Mouse (Mus musculus) ES-Bruce4 (cell line): Measurements from ENCODE around the gene Ghr. TPM values are rescaled to one million over a fixed set of nuclear protein-coding genes. Genes with fewer than 3 reads are reported as not detected.

Source experiments
- H3K27ac ChIP-seq: 2 replicates; pipeline ENCODE4 v1.5.1; 2012; ENCODE audit warnings: low read length, inconsistent platforms; ENCODE audit not compliant: insufficient read depth
- H3K27me3 ChIP-seq: 2 replicates; pipeline ENCODE4 v1.6.1; 2012; ENCODE audit warnings: mild to moderate bottlenecking, low read length, inconsistent platforms; ENCODE audit not compliant: control insufficient read depth, poor library complexity, insufficient read depth, severe bottlenecking
- H3K36me3 ChIP-seq: 2 replicates; pipeline ENCODE4 v1.6.1; 2012; ENCODE audit warnings: inconsistent platforms, mild to moderate bottlenecking, low read length, moderate library complexity; ENCODE audit not compliant: control insufficient read depth, poor library complexity, insufficient read depth, severe bottlenecking
- H3K4me1 ChIP-seq: one replicate; pipeline ENCODE4 v1.8.1; 2011; ENCODE audit warnings: low read length; ENCODE audit not compliant: control insufficient read depth, insufficient read depth
- H3K4me3 ChIP-seq: 2 replicates; pipeline ENCODE4 v1.5.1; 2011; ENCODE audit warnings: low read depth, mild to moderate bottlenecking, low read length
- H3K9ac ChIP-seq: 2 replicates; pipeline ENCODE4 v1.6.1; 2012; ENCODE audit warnings: low read depth, mild to moderate bottlenecking, inconsistent platforms; ENCODE audit not compliant: poor library complexity, severe bottlenecking
- H3K9me3 ChIP-seq: replicated peaks from 2 replicates; pipeline ENCODE4 v1.6.1; 2012; ENCODE audit warnings: mild to moderate bottlenecking, low read length, inconsistent platforms; ENCODE audit not compliant: control insufficient read depth, poor library complexity, insufficient read depth, severe bottlenecking
- CTCF ChIP-seq: IDR thresholded peaks from one replicate; pipeline ENCODE4 v1.8.1; 2011; ENCODE audit warnings: low read depth, low read length
- EP300 ChIP-seq: IDR thresholded peaks from 2 replicates; pipeline ENCODE4 v1.6.1; 2011; ENCODE audit warnings: low read depth, low read length; ENCODE audit not compliant: insufficient read depth
- POLR2A ChIP-seq: IDR thresholded peaks from one replicate; pipeline ENCODE4 v1.8.1; 2011; ENCODE audit warnings: low read length; ENCODE audit not compliant: insufficient read depth
- polyA plus RNA-seq: library from polyadenylated mRNA; stranded (reverse); fragments of >200 nt; gene quantifications from 2 replicates; pipeline ENCODE4 v1.2.4, GENCODE M21; 2011; ENCODE audit warnings: low read depth; ENCODE audit not compliant: missing spikeins, insufficient read depth, insufficient read length

Ghr gene
- polyA plus RNA-seq, 1 experiment: 40.5 TPM

- H3K36me3 ChIP-seq: no peaks in the 10 kb centered on the region
- H3K27ac ChIP-seq: no peak overlapping the region
- H3K9me3 ChIP-seq: no peaks in the 10 kb centered on the region
- peaks cover 2% of the 10 kb centered on the region for H3K4me1 ChIP-seq
- H3K27me3 ChIP-seq: no peaks in the 10 kb centered on the region
- TF ChIP-seq EP300 (no peak), POLR2A (no peak)
- H3K4me3 ChIP-seq: no peak overlapping the region
- H3K9ac ChIP-seq: no peak overlapping the region
Observed at GRCm38 (mm10) chr15:3395700-3396099, 187.6 kb downstream of the Ghr start.

- Histone ChIP-seq H3K36me3 (no peaks in the 10 kb centered on the region), H3K27ac (no peak overlapping the region), H3K27me3 (no peaks in the 10 kb centered on the region), H3K9ac (no peak overlapping the region), H3K9me3 (no peaks in the 10 kb centered on the region), H3K4me3 (no peak overlapping the region), H3K4me1 (peaks cover 2% of the 10 kb centered on the region)
- TF ChIP-seq POLR2A (no peak), CTCF (no peak), EP300 (no peak)
Observed at GRCm38 (mm10) chr15:3390722-3391121, 192.6 kb downstream of the Ghr start.

- no peaks in the 10 kb centered on the region for H3K9me3 ChIP-seq
- H3K4me3 ChIP-seq: no peak overlapping the region
- no peak for TF ChIP-seq POLR2A
- no peak for TF ChIP-seq EP300
- no peak for TF ChIP-seq CTCF
- no peaks in the 10 kb centered on the region for H3K27me3 ChIP-seq
- H3K27ac ChIP-seq: no peak overlapping the region
- no peak overlapping the region for H3K9ac ChIP-seq
- H3K36me3 ChIP-seq: no peaks in the 10 kb centered on the region
- peaks cover 2% of the 10 kb centered on the region for H3K4me1 ChIP-seq
Observed at GRCm38 (mm10) chr15:3389011-3389410, 194.3 kb downstream of the Ghr start.

- peaks cover 2% of the 10 kb centered on the region for H3K4me1 ChIP-seq
- no peaks in the 10 kb centered on the region for H3K36me3 ChIP-seq
- H3K4me3 ChIP-seq: no peak overlapping the region
- H3K9ac ChIP-seq: no peak overlapping the region
- TF ChIP-seq EP300 (no peak), CTCF (no peak), POLR2A (no peak)
- H3K27ac ChIP-seq: no peak overlapping the region
- no peaks in the 10 kb centered on the region for H3K27me3 ChIP-seq
- no peaks in the 10 kb centered on the region for H3K9me3 ChIP-seq
Observed at GRCm38 (mm10) chr15:3388485-3388884, 194.8 kb downstream of the Ghr start.

GRCm38 (mm10) chr15:3383788-3384187 lies 199.5 kb downstream of the Ghr start:
- Histone ChIP-seq H3K4me3 (no peak overlapping the region), H3K27ac (no peak overlapping the region), H3K36me3 (no peaks in the 10 kb centered on the region), H3K4me1 (no peaks in the 10 kb centered on the region), H3K9me3 (no peaks in the 10 kb centered on the region), H3K27me3 (no peaks in the 10 kb centered on the region), H3K9ac (no peak overlapping the region)
- no peak for TF ChIP-seq CTCF
- TF ChIP-seq POLR2A: no peak
- TF ChIP-seq EP300: no peak

GRCm38 (mm10) chr15:3381413-3381812 lies 201.9 kb downstream of the Ghr start:
- Histone ChIP-seq H3K9me3 (no peaks in the 10 kb centered on the region), H3K9ac (no peak overlapping the region), H3K4me3 (no peak overlapping the region), H3K4me1 (no peaks in the 10 kb centered on the region), H3K36me3 (no peaks in the 10 kb centered on the region), H3K27ac (no peak overlapping the region), H3K27me3 (no peaks in the 10 kb centered on the region)
- TF ChIP-seq CTCF (no peak), POLR2A (no peak), EP300 (no peak)
